Mouse (Mus musculus): ENCODE results near the gene Akt3.

- no peak for TF ChIP-seq CTCF (IDR thresholded peaks at IDR 0.05)
- no peak for TF ChIP-seq EP300 (IDR thresholded peaks at IDR 0.05)
These were observed 245.2 kb downstream of the Akt3 start for GRCm38 (mm10) chr1:177012774-177013173.
